ENCODE assay signal across 23 mouse cellular contexts in genomic region chr19:42079006-42079405, GRCm38 (mm10). TPM values are rescaled to one million over a fixed set of nuclear protein-coding genes. Genes with fewer than 3 reads are reported as not detected.
DNase-seq lines count a peak whose midpoint lies in the region; ATAC-seq lines count a peak whose summit lies in the region.
"Had no signal": no experiment of that assay in that cellular context is flagged by ENCODE, and none has a peak within 500 bp of the region (broad histone marks: within the 10 kb centered on the region; RNA-seq: fewer than 3 reads in every experiment).

No protein-coding gene starts in this region.

- peak; percentile 64; the same call in 1 of the 2 replicates for ATAC-seq in liver, embryonic 11.5 days (replicated peaks; ENCODE audit: low FRiP score)
- peak; percentile 37; the same call in 1 of the 2 replicates for ATAC-seq in liver, embryonic 15.5 days (ENCODE audit: insufficient read depth)
- ATAC-seq in kidney, embryonic 14.5 days (ENCODE audit: low FRiP score, low TSS enrichment) = no peak
- ATAC-seq: forebrain, embryonic 14.5 days had no signal

- no peak overlapping the region for H3K9ac ChIP-seq in liver, embryonic 11.5 days (ENCODE audit: low read depth, low read length)
- no peak overlapping the region for H3K9ac ChIP-seq in liver, embryonic 15.5 days
- no peak overlapping the region for H3K9ac ChIP-seq in kidney, embryonic 14.5 days (ENCODE audit: low read depth, low read length)
- H3K9ac ChIP-seq: embryonic facial prominence, embryonic 15.5 days; hindbrain, embryonic 13.5 days had no signal

- H3K27me3 ChIP-seq in liver, embryonic 11.5 days (replicated peaks; ENCODE audit: control insufficient read depth, insufficient read depth, low read length) = no peaks in the 10 kb centered on the region
- no peaks in the 10 kb centered on the region for H3K27me3 ChIP-seq in liver, embryonic 15.5 days
- no peaks in the 10 kb centered on the region for H3K27me3 ChIP-seq in kidney, embryonic 14.5 days (ENCODE audit: control insufficient read depth, insufficient read depth, low read length)
- H3K27me3 ChIP-seq: CH12.LX; embryonic facial prominence, embryonic 15.5 days; hindbrain, embryonic 13.5 days had no signal

- WGBS in liver, embryonic 11.5 days = 77% methylated on average over 12 of the region's 12 CpGs
- WGBS in liver, embryonic 15.5 days (ENCODE audit: insufficient replicate concordance) = 68% methylated on average over 12 of the region's 12 CpGs
- WGBS in kidney, embryonic 14.5 days = 94% methylated on average over 12 of the region's 12 CpGs

- no peak overlapping the region for H3K27ac ChIP-seq in liver, embryonic 11.5 days (ENCODE audit: low read depth, low read length)
- H3K27ac ChIP-seq in liver, embryonic 15.5 days (replicated peaks) = no peak overlapping the region
- H3K27ac ChIP-seq in kidney, embryonic 14.5 days (ENCODE audit: low read depth, low read length) = no peak overlapping the region
- H3K27ac ChIP-seq: embryonic facial prominence, embryonic 15.5 days; forebrain, embryonic 10.5 days; gastrocnemius, adult 2 months; heart, embryonic 10.5 days; hindbrain, embryonic 13.5 days had no signal

- no peak overlapping the region for H3K4me2 ChIP-seq in liver, embryonic 11.5 days
- no peak overlapping the region for H3K4me2 ChIP-seq in liver, embryonic 15.5 days
- H3K4me2 ChIP-seq in kidney, embryonic 14.5 days (replicated peaks; ENCODE audit: low read depth, low read length) = no peak overlapping the region
- H3K4me2 ChIP-seq: embryonic facial prominence, embryonic 15.5 days; hindbrain, embryonic 13.5 days had no signal

- no peak overlapping the region for H3K4me3 ChIP-seq in liver, embryonic 11.5 days (ENCODE audit: low read depth, low read length)
- H3K4me3 ChIP-seq in liver, embryonic 15.5 days (replicated peaks) = no peak overlapping the region
- no peak overlapping the region for H3K4me3 ChIP-seq in kidney, embryonic 14.5 days (ENCODE audit: low read length)
- H3K4me3 ChIP-seq: embryonic facial prominence, embryonic 15.5 days; erythroblast, embryonic 14.5 days; forebrain, embryonic 10.5 days; gastrocnemius, adult 2 months; heart, embryonic 10.5 days; hindbrain, embryonic 13.5 days had no signal

- no peaks in the 10 kb centered on the region for H3K9me3 ChIP-seq in liver, embryonic 11.5 days (ENCODE audit: control insufficient read depth, low read length)
- no peaks in the 10 kb centered on the region for H3K9me3 ChIP-seq in liver, embryonic 15.5 days (replicated peaks)
- no peaks in the 10 kb centered on the region for H3K9me3 ChIP-seq in kidney, embryonic 14.5 days (ENCODE audit: control insufficient read depth, low read length)
- H3K9me3 ChIP-seq: embryonic facial prominence, embryonic 15.5 days; forebrain, embryonic 10.5 days; heart, embryonic 10.5 days; hindbrain, embryonic 13.5 days had no signal

- no peaks in the 10 kb centered on the region; the same call in 1 of the 2 replicates for H3K36me3 ChIP-seq in liver, embryonic 11.5 days (ENCODE audit: control insufficient read depth, insufficient read depth, low read length)
- no peaks in the 10 kb centered on the region for H3K36me3 ChIP-seq in liver, embryonic 15.5 days (replicated peaks)
- H3K36me3 ChIP-seq in kidney, embryonic 14.5 days (ENCODE audit: control insufficient read depth, insufficient read depth, low read length) = peaks cover 13% of the 10 kb centered on the region

- no peaks in the 10 kb centered on the region; the same call in 1 of the 2 replicates for H3K4me1 ChIP-seq in liver, embryonic 11.5 days (replicated peaks; ENCODE audit: control insufficient read depth, insufficient read depth, low read length)
- peaks cover 18% of the 10 kb centered on the region; the same call in 1 of the 2 replicates for H3K4me1 ChIP-seq in liver, embryonic 15.5 days (replicated peaks)
- peaks cover 4% of the 10 kb centered on the region; the same call in 1 of the 2 replicates for H3K4me1 ChIP-seq in kidney, embryonic 14.5 days (ENCODE audit: control insufficient read depth, insufficient read depth, low read length)
- H3K4me1 ChIP-seq: embryonic facial prominence, embryonic 15.5 days; forebrain, embryonic 10.5 days; heart, embryonic 10.5 days; hindbrain, embryonic 13.5 days had no signal

- no peak for DNase-seq in liver, embryonic 11.5 days (ENCODE audit: low spot score)
- DNase-seq in liver = no peak
- peak; percentile 25 for DNase-seq in c-Kit-positive CD71-positive TER-119-negative erythroid progenitor cells, embryonic 14.5 days (ENCODE audit: low read depth)
- no peak for DNase-seq in embryo, embryonic 11 days
- DNase-seq: adrenal gland, adult 8-10 months; cerebellum, adult 18-20 months; cerebellum, adult 9-11 months; cerebellum, postnatal 36 days; gastrocnemius, adult 2 months; gastrocnemius, postnatal 25 days; heart, postnatal 10 days; heart, postnatal 4 days had no signal

RNA-seq across cellular contexts. Expression of gene Morn4, which starts 7.2 kb away (rescaled TPM):
- 9.3 and 10.5 TPM in 2 replicates for polyA plus RNA-seq in liver, embryonic 11.5 days (2014; fragmentation: Nextera tagmentation; extraction: Ambion mirVana)
- polyA plus RNA-seq in liver, embryonic 15.5 days (2015; fragmentation: Nextera tagmentation; extraction: Ambion mirVana) = 1.4 TPM in 2 replicates
- polyA plus RNA-seq in kidney, embryonic 14.5 days (2014; fragmentation: Nextera tagmentation; extraction: Ambion mirVana) = 27.8 and 33.6 TPM in 2 replicates

RNA-seq across cellular contexts. Expression of gene Pi4k2a, which starts 11.3 kb away (rescaled TPM):
- polyA plus RNA-seq in liver, embryonic 11.5 days (2014; fragmentation: Nextera tagmentation; extraction: Ambion mirVana) = 17.6 and 18.1 TPM in 2 replicates
- polyA plus RNA-seq in liver, embryonic 15.5 days (2015; fragmentation: Nextera tagmentation; extraction: Ambion mirVana) = 10.5 and 11.1 TPM in 2 replicates
- 26.0 and 37.8 TPM in 2 replicates for polyA plus RNA-seq in kidney, embryonic 14.5 days (2014; fragmentation: Nextera tagmentation; extraction: Ambion mirVana)

RNA-seq across cellular contexts. Expression of gene 4933411K16Rik, which starts 27.0 kb away (rescaled TPM):
- 0.13 and 0.40 TPM in 2 replicates for polyA plus RNA-seq in liver, embryonic 11.5 days (2014; fragmentation: Nextera tagmentation; extraction: Ambion mirVana)
- polyA plus RNA-seq in liver, embryonic 15.5 days (2015; fragmentation: Nextera tagmentation; extraction: Ambion mirVana) = 0.22 and 0.26 TPM in 2 replicates
- polyA plus RNA-seq in kidney, embryonic 14.5 days (2014; fragmentation: Nextera tagmentation; extraction: Ambion mirVana) = 0.33 and 0.61 TPM in 2 replicates
- polyA plus RNA-seq: embryonic facial prominence, embryonic 11.5 days; erythroblast, embryonic 14.5 days; forebrain, embryonic 10.5 days; forebrain, embryonic 14.5 days; heart, embryonic 14.5 days; hindbrain, embryonic 13.5 days had no signal

RNA-seq across cellular contexts. Expression of gene Hoga1, which starts 33.6 kb away (rescaled TPM):
- polyA plus RNA-seq in liver, embryonic 11.5 days (2014; fragmentation: Nextera tagmentation; extraction: Ambion mirVana) = 8.1 and 10.1 TPM in 2 replicates
- 50.6 and 59.0 TPM in 2 replicates for polyA plus RNA-seq in liver, embryonic 15.5 days (2015; fragmentation: Nextera tagmentation; extraction: Ambion mirVana)
- polyA plus RNA-seq in kidney, embryonic 14.5 days (2014; fragmentation: Nextera tagmentation; extraction: Ambion mirVana) = 7.2 and 9.8 TPM in 2 replicates
- polyA plus RNA-seq: erythroblast, embryonic 14.5 days had no signal

RNA-seq across cellular contexts. Expression of gene Ankrd2, which starts 43.2 kb away (rescaled TPM):
- not detected in 2 replicates for polyA plus RNA-seq in liver, embryonic 11.5 days (2014; fragmentation: Nextera tagmentation; extraction: Ambion mirVana)
- polyA plus RNA-seq in liver, embryonic 15.5 days (2015; fragmentation: Nextera tagmentation; extraction: Ambion mirVana) = 0.17 and 0.21 TPM in 2 replicates
- not detected in 2 replicates for polyA plus RNA-seq in kidney, embryonic 14.5 days (2014; fragmentation: Nextera tagmentation; extraction: Ambion mirVana)
- polyA plus RNA-seq: embryonic facial prominence, embryonic 11.5 days; erythroblast, embryonic 14.5 days; forebrain, embryonic 10.5 days; heart, embryonic 10.5 days; heart, embryonic 14.5 days had no signal
